Mouse (Mus musculus): ENCODE data around the gene Itga6.

The Itga6 gene

GRCm38 (mm10) chr2:71801691-71802090 is 56.3 kb downstream of the Itga6 start:
- no peak for DNase-seq (ENCODE audit: low spot score)

DNA sequence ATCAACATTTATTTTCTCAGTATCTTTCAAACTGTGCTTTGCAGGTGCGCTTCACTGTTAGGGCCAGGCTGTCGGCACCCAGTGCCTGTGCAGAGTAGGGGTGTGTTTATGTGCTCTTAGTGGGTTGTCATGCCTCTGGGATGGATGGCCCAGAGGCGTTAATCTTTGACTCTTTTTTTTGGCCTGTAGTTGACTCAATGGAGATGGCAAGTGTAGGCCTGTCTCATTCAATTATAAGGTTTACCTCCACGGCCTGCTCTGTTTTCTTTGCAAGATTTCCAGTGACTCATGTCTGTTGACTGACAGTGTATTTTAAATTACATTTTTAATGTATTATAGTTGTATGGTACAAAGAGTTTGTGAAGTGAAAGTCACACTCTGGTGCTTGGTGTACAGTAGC is 56.7 kb downstream of the Itga6 start:
- no peak for DNase-seq (ENCODE audit: low spot score)

- DNase-seq (ENCODE audit: low spot score): no peak
These were observed 59.7 kb downstream of the Itga6 start for GRCm38 (mm10) chr2:71805120-71805519.

DNA sequence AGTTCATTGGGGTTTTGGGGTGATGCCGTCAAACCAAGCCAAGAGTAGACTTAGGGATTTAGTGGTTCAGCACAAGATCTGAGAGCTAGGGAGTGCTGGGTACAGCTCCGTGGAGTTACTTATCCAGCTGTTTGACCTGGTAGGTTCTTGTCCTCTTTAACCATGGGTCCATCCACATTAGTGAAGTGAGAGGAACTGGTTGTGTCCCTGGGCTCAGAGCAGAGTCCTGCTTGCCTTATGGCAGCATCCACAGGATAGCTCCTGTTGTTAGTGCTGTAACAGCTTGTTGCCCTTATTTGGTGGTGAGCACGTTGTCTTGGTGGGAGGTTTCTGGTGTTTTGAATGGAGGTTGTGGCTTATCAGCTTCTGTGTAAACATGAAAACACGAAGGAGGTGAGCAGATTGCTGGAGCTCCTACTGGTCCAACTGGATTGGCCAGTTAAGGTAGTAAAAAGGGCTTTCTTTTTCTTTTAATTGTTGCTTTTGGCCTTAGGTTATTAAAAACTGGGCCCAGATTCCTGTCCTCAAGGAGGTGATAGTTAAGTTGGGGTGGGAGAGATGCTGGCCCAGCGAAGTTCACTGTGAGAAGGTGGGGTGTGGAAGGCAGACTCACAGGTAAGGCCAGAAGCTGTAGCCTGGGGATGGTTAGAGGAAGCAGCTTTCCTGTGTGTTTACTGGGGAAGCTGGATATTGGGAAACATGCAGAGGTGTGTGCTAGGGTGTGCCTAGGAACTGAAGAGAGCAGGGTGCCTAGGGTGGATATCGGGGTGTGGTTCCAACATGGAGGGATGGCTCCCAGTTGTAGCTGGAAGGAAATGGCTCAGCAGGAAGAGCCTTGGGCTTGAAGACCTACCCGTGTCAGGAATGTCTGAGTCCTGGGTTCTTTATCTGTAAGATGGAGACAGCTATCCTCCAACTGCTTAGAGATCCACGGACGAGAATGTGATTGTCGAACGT is 60.5 kb downstream of the Itga6 start:
- no peak for DNase-seq (ENCODE audit: low spot score)

DNA sequence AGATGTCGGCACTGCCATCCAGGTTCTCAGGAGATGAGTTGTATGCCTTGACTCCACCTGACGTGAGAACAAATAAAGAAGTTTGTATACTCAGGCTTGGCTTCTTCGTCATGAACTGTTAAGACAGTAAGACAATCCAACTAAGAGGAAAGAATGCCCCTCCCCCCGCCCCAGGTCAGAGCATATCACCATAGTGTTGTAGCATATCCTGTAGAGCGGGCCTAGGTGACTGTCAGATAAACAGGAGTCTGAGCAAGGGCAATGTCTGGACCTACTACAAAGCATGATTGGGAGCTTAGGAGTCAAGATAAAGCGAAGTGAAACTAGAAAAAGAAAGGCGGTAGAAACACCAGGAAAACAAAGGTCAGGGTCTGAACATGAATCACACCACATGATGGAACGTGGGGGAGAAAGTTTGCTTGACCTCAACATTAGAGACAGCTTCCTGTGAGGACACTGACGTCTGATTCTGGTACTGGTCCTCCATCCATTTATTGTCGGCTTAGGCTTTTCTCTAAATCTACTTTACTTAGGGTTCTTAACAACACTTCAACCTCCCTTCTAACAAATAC is 64.0 kb downstream of the Itga6 start:
- no peak for DNase-seq (ENCODE audit: low spot score)

GRCm38 (mm10) chr2:71810010-71810409 is 64.6 kb downstream of the Itga6 start:
- DNase-seq (ENCODE audit: low spot score): no peak

- DNase-seq (ENCODE audit: low spot score): no peak
These were observed 65.5 kb downstream of the Itga6 start for GRCm38 (mm10) chr2:71810906-71811305.

DNA sequence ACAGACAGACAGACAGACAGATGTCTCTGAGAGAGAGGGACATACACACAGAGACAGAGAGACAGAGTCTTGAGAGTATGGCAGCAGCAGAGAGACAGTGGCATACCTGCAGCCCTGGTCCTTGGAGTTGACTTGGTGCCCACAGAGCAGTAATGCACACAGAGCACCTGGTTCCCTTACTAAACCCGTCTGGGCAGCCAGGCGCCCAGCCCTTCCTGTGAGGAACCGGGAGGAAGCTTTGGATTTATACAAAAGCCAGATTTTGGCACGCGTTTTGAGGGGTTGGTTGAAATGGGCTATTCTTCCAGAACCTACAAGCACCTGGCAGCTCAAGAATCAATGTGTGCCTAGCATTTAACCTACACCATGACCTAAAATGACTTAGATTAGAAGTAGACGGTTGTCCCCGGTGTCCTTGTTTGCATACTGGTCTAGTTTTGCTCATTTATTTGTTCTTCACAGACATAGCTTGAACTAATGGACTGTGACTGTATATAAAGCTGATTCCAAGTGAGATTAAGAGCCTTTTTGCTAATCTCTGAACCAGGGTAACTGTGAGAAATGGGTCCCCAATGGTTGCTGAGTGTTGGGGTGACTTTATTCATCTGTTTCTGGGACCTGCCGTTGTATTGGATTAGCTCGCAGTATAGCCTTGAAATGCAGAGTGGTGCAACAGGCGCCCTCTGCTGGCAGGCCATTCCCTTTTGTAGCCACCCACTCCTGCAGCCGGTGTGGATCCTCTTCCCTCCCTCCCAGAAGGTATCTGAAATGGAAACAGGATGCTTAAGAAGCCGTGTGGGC is 67.0 kb downstream of the Itga6 start:
- DNase-seq (ENCODE audit: low spot score): peak; percentile 93

GRCm38 (mm10) chr2:71813022-71813358 is 67.6 kb downstream of the Itga6 start:
- no peak for DNase-seq (ENCODE audit: low spot score)

DNA sequence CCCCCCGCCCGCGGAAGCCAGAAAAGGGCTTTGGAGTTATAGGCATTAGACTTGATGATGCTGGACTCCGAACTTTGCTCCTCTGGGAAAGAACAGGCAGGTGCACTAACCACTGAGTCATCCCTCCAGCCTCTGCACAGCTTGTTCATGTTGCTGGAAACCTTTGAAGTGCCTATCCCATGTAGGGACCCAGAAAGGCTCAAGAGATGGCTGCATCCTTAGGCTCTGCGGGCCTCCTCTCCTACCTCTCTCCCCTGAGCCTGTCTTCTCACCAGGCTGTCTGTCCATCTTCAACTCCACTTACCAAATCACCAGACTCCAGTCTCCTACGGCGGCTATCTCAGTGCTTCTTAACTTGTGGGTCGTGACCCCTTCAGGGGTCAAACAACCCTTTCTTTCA is 68.0 kb downstream of the Itga6 start:
- no peak for DNase-seq (ENCODE audit: low spot score)

DNA sequence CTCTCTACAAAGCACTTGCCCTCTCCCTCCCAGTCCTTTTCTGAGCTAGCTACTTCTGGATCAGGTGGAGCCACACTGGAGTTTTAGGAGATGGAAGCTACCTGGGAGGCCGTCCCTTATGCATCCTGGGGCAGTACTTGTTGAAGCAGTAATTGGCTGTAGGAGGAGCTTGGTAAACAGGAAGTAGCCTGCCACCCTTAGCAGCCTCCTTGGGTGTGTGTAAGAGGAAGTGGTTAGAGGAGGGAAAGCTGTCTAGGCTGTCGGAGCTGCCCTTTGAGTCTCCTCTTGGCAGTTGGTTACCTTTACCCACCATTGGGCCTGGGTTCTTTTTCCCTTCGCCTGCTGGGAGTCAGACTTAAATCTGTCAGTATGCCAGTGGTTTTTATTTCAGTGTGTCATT is 68.6 kb downstream of the Itga6 start:
- peak; percentile 29 for DNase-seq (ENCODE audit: low spot score)

DNA sequence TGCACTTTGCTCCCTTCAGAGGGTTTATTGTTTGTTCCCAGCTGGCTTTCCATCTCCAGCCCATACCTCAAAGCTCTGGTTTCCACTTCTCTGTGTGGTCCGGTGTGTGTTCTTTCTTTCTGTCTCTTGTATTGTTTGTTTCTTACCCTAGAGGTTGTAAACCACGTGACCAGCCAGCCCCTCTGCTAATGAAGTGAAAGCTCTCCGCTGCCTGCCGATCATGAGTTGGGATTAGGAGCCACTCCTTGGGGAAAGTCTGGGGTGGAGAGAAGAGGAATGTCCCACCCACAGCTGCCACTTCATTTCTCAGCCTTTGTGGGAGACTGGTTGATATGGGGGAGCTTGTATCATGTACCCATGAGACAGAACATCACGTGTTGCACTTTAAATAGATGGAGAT is 69.9 kb downstream of the Itga6 start:
- DNase-seq (ENCODE audit: low spot score): no peak

DNA sequence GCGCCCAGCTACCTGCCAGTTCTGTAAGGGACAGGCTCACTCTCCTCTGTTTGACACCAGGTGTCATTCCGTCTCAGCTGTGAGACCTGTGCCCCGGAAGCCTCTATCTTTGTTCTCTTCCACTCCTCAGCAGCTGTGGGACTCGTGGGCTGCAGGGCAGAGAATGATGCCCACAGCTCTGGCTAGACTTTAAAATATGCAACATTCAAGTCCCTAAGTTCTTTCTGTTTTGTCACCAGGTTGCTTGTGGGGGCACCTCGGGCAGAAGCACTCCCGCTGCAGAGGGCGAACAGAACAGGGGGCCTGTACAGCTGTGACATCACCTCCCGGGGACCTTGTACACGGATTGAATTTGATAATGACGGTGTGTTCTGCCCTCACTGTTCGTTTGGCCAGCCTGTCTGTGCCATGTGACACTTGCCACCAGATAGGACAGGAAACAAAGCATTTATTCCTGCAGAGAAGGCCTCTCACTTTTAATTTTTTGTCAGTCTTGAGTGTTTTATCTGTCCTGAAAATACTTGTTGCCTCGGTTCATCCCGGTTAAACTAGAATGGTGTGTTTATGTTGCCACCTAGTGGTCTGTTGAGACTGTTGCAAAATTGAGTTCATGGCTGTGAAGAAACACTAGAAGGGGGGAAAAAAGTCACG is 71.1 kb downstream of the Itga6 start:
- peak; percentile 27 for DNase-seq (ENCODE audit: low spot score)

DNA sequence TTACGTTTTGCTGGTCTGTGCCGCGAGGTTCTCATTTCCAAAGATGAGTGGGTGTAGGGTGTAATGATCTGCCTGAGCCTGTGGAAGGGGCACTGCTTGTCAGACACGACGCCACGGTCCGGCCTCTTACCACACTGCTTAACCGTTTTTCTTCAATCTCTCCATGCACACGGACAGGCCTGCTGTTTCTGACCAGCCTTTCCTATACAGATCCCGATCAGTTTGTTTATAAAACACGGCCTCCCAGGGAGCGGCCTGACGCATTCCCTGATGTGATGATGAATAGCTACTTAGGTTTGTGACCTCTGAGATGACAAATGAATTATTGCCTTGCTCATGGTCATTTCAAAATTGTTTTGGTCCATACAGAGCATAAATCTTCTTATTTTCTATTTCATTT is 78.7 kb downstream of the Itga6 start:
- no peak for DNase-seq (ENCODE audit: low spot score)

DNA sequence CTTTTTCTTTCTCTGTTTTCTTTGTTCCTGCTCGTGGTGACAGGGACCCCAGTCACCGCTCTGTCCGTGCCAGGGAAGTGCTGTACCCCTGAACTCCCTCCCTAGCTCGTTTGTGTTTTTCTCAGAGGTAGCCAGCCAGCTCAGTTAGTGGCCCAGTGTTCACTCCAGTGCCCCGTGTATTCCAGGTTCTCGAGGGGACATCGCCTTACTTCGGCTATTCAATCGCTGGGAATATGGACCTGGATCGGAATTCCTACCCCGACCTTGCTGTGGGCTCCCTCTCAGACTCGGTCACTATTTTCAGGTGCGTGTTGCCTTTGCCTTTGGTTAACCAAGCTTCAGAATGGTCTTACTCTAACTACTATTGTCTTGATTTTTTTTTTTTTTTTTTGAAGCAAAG is 82.3 kb downstream of the Itga6 start:
- no peak for DNase-seq (ENCODE audit: low spot score)

DNA sequence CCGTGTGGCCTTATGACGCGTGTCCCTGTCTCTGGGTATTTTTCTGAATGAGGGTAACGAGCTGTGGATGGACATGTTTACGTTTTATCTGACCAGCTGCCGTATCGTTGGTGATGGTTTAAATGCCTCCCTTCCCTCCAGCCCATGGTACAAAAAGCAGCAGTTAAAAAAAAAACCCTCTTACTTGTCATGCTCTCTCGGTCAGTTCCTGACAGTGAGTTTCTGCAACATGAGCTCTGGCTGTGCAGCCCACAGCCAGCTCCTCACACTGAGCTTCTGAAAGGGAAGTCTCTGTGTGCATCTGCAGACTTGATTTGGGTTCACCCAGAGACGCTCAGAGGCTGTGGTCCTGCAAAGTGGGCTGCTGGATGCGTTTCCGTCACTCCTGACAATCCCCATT is 83.5 kb downstream of the Itga6 start:
- no peak for DNase-seq (ENCODE audit: low spot score)

- DNase-seq (ENCODE audit: low spot score): no peak
These were observed 88.2 kb downstream of the Itga6 start for GRCm38 (mm10) chr2:71833626-71834025.

- DNase-seq (ENCODE audit: low spot score): no peak
These were observed 89.0 kb downstream of the Itga6 start for GRCm38 (mm10) chr2:71834371-71834770.

- no peak for DNase-seq (ENCODE audit: low spot score)
These were observed 90.1 kb downstream of the Itga6 start for GRCm38 (mm10) chr2:71835556-71835955.

- DNase-seq (ENCODE audit: low spot score): no peak
These were observed 90.8 kb downstream of the Itga6 start for GRCm38 (mm10) chr2:71836232-71836631.

GRCm38 (mm10) chr2:71837261-71837660 is 91.8 kb downstream of the Itga6 start:
- no peak for DNase-seq (ENCODE audit: low spot score)

DNA sequence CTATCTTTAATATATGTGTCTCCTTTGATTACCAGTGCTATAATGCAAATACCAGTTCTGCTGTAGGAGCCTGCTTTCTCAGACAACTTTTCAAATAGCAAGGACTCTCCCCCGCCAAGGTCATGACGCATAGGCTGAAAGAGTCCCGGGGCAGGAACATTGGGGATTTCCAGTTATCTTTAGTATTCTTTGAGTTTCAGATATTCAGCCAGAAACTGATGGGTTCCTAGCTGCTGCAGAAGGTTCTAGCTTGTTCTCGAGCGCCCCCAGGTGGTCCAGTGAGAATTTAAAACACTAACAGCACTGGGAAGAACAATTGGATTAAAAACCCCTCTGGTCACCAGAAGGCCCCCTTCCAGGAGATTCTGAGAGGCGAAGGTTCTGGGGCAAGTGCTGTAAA is 92.4 kb downstream of the Itga6 start:
- DNase-seq (ENCODE audit: low spot score): peak; percentile 63
